Mouse (Mus musculus) lung, embryonic 14.5 days (tissue): ENCODE measurements around the gene Fam213a. TPM values are rescaled to one million over a fixed set of nuclear protein-coding genes. Genes with fewer than 3 reads are reported as not detected.
A peak's percentile ranks its signal among the peaks of the same experiment; 100 is the strongest.

ENCODE experiments used
- ATAC-seq: fragments of 200-750 bp; cut with Nextera tagmentation; 2 replicates; pipeline ENCODE4 v1.8.0; 2017; ENCODE audit warnings: mild to moderate bottlenecking, moderate TSS enrichment, moderate library complexity; ENCODE audit not compliant: insufficient read depth
- DNase-seq: peaks from one replicate; pipeline ENCODE4 v3.0.0-alpha.2; 2015
- H3K27ac ChIP-seq: fragments of 300-500 bp; sonication (generic); 2 replicates; pipeline ENCODE4 v1.5.1; 2014; ENCODE audit warnings: low read depth, mild to moderate bottlenecking, moderate library complexity
- H3K27me3 ChIP-seq: fragments of 300-500 bp; sonication (generic); 2 replicates; pipeline ENCODE4 v1.6.1; 2014; ENCODE audit warnings: low read length, control low read depth; ENCODE audit not compliant: insufficient read depth
- H3K36me3 ChIP-seq: fragments of 300-500 bp; sonication (generic); 2 replicates; pipeline ENCODE4 v1.6.1; 2014; ENCODE audit warnings: control low read depth; ENCODE audit not compliant: insufficient read depth
- H3K4me1 ChIP-seq: fragments of 300-500 bp; sonication (generic); 2 replicates; pipeline ENCODE4 v1.6.1; 2014; ENCODE audit warnings: antibody characterized with exemption, control low read depth; ENCODE audit not compliant: insufficient read depth
- H3K4me2 ChIP-seq: fragments of 300-500 bp; sonication (generic); 2 replicates; pipeline ENCODE4 v1.6.1; 2014; ENCODE audit warnings: mild to moderate bottlenecking
- H3K4me3 ChIP-seq: fragments of 300-500 bp; sonication (generic); 2 replicates; pipeline ENCODE4 v1.5.1; 2014; ENCODE audit warnings: low read depth, low read length
- H3K9ac ChIP-seq: fragments of 300-500 bp; sonication (generic); 2 replicates; pipeline ENCODE4 v1.6.1; 2014
- H3K9me3 ChIP-seq: fragments of 300-500 bp; sonication (generic); 2 replicates; pipeline ENCODE4 v1.6.1; 2016; ENCODE audit warnings: low read depth, low read length, control low read depth
- CTCF ChIP-seq: IDR thresholded peaks from 2 replicates; pipeline ENCODE4 v1.5.1; 2016; ENCODE audit warnings: antibody characterized with exemption, low read depth
- WGBS: fragments of 180-500 bp; shearing (Covaris S2); extraction: QIAGEN DNeasy Blood & Tissue Kit; methylation state at CpG from one replicate; pipeline ENCODE4 v1.1.7; 2014; 5-methylcytosine and 5-hydroxymethylcytosine counted together
- polyA plus RNA-seq: library from polyadenylated mRNA; unstranded; fragments of >200 nt; fragmentation: Nextera tagmentation; extraction: Ambion mirVana; gene quantifications from 2 replicates; pipeline ENCODE4 v1.2.1, GENCODE M21; 2014

Fam213a gene
- polyA plus RNA-seq, 1 experiment from 2014 or later = 167 TPM

GRCm38 (mm10) chr14:40967598-40967900 is 46.0 kb downstream of the Fam213a start:
- Histone ChIP-seq H3K4me1 (peaks cover 23% of the 10 kb centered on the region), H3K9ac (peak overlapping the region; percentile 47), H3K4me2 (peak overlapping the region; percentile 59), H3K9me3 (no peaks in the 10 kb centered on the region), H3K36me3 (no peaks in the 10 kb centered on the region), H3K4me3 (peak overlapping the region; percentile 86), H3K27ac (peak overlapping the region; percentile 80), H3K27me3 (no peaks in the 10 kb centered on the region)
- ATAC-seq (peak; percentile 2; the same call in 1 of the 2 replicates), DNase-seq (no peak)
- 4% methylated on average over 6 of the region's 6 CpGs for WGBS
- no peak for TF ChIP-seq CTCF

- peak overlapping the region; percentile 88 for H3K4me2 ChIP-seq
- WGBS = under 1% methylated on average over 49 of the region's 62 CpGs
- peaks cover 23% of the 10 kb centered on the region for H3K4me1 ChIP-seq
- DNase-seq = peak; percentile 96
- no peaks in the 10 kb centered on the region for H3K9me3 ChIP-seq
- H3K36me3 ChIP-seq = no peaks in the 10 kb centered on the region
- no peak for TF ChIP-seq CTCF
- peak overlapping the region; percentile 86 for H3K4me3 ChIP-seq
- peak overlapping the region; percentile 89 for H3K9ac ChIP-seq
- H3K27me3 ChIP-seq = no peaks in the 10 kb centered on the region
- peak overlapping the region; percentile 93 for H3K27ac ChIP-seq
- peak; percentile 93 for ATAC-seq
Observed at GRCm38 (mm10) chr14:40966862-40967597, 46.6 kb downstream of the Fam213a start.

GRCm38 (mm10) chr14:40966392-40966861 is 47.2 kb downstream of the Fam213a start, which contains the start of gene Tspan14:
TSS of gene Tspan14 (minus strand) at chr14:40966807.
- H3K9ac ChIP-seq = peak within 1 kb of the TSS; percentile 89
- no peaks in the 10 kb centered on the region for H3K36me3 ChIP-seq
- ATAC-seq = peak; percentile 66; the same call in 1 of the 2 replicates
- TF ChIP-seq CTCF = no peak
- H3K9me3 ChIP-seq = no peaks in the 10 kb centered on the region
- DNase-seq = no peak
- under 1% methylated on average over 48 of the region's 54 CpGs for WGBS
- H3K27me3 ChIP-seq = no peaks in the 10 kb centered on the region
- peak within 1 kb of the TSS; percentile 86 for H3K4me3 ChIP-seq
- H3K4me2 ChIP-seq = peak within 1 kb of the TSS; percentile 88
- peak within 1 kb of the TSS; percentile 93 for H3K27ac ChIP-seq
- peaks cover 23% of the 10 kb centered on the region for H3K4me1 ChIP-seq

GRCm38 (mm10) chr14:40965507-40966356 is 47.9 kb downstream of the Fam213a start:
- Histone ChIP-seq H3K4me2 (peak overlapping the region; percentile 88), H3K36me3 (no peaks in the 10 kb centered on the region), H3K4me3 (peak overlapping the region; percentile 86), H3K9me3 (no peaks in the 10 kb centered on the region), H3K27ac (peak overlapping the region; percentile 93), H3K4me1 (peaks cover 23% of the 10 kb centered on the region), H3K27me3 (no peaks in the 10 kb centered on the region), H3K9ac (peak overlapping the region; percentile 89)
- no peak for TF ChIP-seq CTCF
- ATAC-seq = peak; percentile 3
- WGBS = 2% methylated on average over 15 of the region's 15 CpGs
- peak; percentile 60 for DNase-seq

GRCm38 (mm10) chr14:40964881-40965280 is 48.7 kb downstream of the Fam213a start:
- peak overlapping the region; percentile 86 for H3K4me3 ChIP-seq
- peaks cover 29% of the 10 kb centered on the region for H3K4me1 ChIP-seq
- no peak for DNase-seq
- H3K9ac ChIP-seq = peak overlapping the region; percentile 89
- no peaks in the 10 kb centered on the region for H3K27me3 ChIP-seq
- peak overlapping the region; percentile 88 for H3K4me2 ChIP-seq
- H3K27ac ChIP-seq = no peak overlapping the region
- no peaks in the 10 kb centered on the region for H3K9me3 ChIP-seq
- TF ChIP-seq CTCF = no peak
- no peak for ATAC-seq
- H3K36me3 ChIP-seq = no peaks in the 10 kb centered on the region

GRCm38 (mm10) chr14:40964214-40964610 is 49.4 kb downstream of the Fam213a start:
- WGBS = 90% methylated on average over 3 of the region's 3 CpGs
- Histone ChIP-seq H3K9me3 (no peaks in the 10 kb centered on the region), H3K4me2 (peak overlapping the region; percentile 88), H3K4me1 (peaks cover 35% of the 10 kb centered on the region), H3K9ac (no peak overlapping the region; the same call in 1 of the 2 replicates), H3K4me3 (peak overlapping the region; percentile 86; the same call in 1 of the 2 replicates), H3K27ac (no peak overlapping the region), H3K27me3 (no peaks in the 10 kb centered on the region), H3K36me3 (no peaks in the 10 kb centered on the region)
- ATAC-seq (no peak), DNase-seq (no peak)
- no peak for TF ChIP-seq CTCF
